Mouse (Mus musculus) hindbrain, postnatal 0 days (tissue): ENCODE data around the gene Ell2. TPM values are rescaled to one million over a fixed set of nuclear protein-coding genes. Genes with fewer than 3 reads are reported as not detected.

ENCODE experiments used
- ATAC-seq: fragments of 200-750 bp; cut with Nextera tagmentation; 2 replicates; pipeline ENCODE4 v1.8.0; 2017; ENCODE audit warnings: mild to moderate bottlenecking, moderate TSS enrichment, moderate library complexity
- DNase-seq: peaks from one replicate; pipeline ENCODE4 v3.0.0-alpha.2; 2015; ENCODE audit warnings: low spot score
- H3K27ac ChIP-seq: fragments of 300-500 bp; sonication (generic); 2 replicates; pipeline ENCODE4 v1.5.1; 2014; ENCODE audit warnings: mild to moderate bottlenecking
- H3K27me3 ChIP-seq: fragments of 300-500 bp; sonication (generic); 2 replicates; pipeline ENCODE4 v1.6.1; 2014; ENCODE audit warnings: low read length, mixed read lengths; ENCODE audit not compliant: insufficient read depth
- H3K36me3 ChIP-seq: fragments of 300-500 bp; sonication (generic); 2 replicates; pipeline ENCODE4 v1.6.1; 2014; ENCODE audit warnings: low read length, mixed read lengths; ENCODE audit not compliant: insufficient read depth
- H3K4me1 ChIP-seq: fragments of 300-500 bp; sonication (generic); 2 replicates; pipeline ENCODE4 v1.6.1; 2014; ENCODE audit warnings: antibody characterized with exemption, low read length, mixed read lengths; ENCODE audit not compliant: insufficient read depth
- H3K4me2 ChIP-seq: fragments of 300-500 bp; sonication (generic); 2 replicates; pipeline ENCODE4 v1.6.1; 2014; ENCODE audit warnings: low read depth, mild to moderate bottlenecking, low read length, moderate library complexity, mixed read lengths
- H3K4me3 ChIP-seq: fragments of 300-500 bp; sonication (generic); 2 replicates; pipeline ENCODE4 v1.5.1; 2014; ENCODE audit warnings: low read length
- H3K9ac ChIP-seq: fragments of 300-500 bp; sonication (generic); replicated peaks from 2 replicates; pipeline ENCODE4 v1.6.1; 2014; ENCODE audit warnings: mild to moderate bottlenecking, low read length, moderate library complexity, mixed read lengths
- H3K9me3 ChIP-seq: fragments of 300-500 bp; sonication (generic); 2 replicates; pipeline ENCODE4 v1.6.1; 2016; ENCODE audit warnings: low read length, mixed read lengths
- CTCF ChIP-seq: IDR thresholded peaks from 2 replicates; pipeline ENCODE4 v1.5.1; 2016; ENCODE audit warnings: antibody characterized with exemption, control low read depth, low read depth
- WGBS: fragments of 180-500 bp; shearing (Covaris S2); extraction: QIAGEN DNeasy Blood & Tissue Kit; methylation state at CpG from one replicate; pipeline ENCODE4 v1.1.7; 2014; 5-methylcytosine and 5-hydroxymethylcytosine counted together
- polyA plus RNA-seq: library from polyadenylated mRNA; unstranded; fragments of >200 nt; fragmentation: Nextera tagmentation; extraction: Ambion mirVana; gene quantifications from 2 replicates; pipeline ENCODE4 v1.2.1, GENCODE M21; 2015
- total RNA-seq: library from RNA; depleted of rRNA; stranded (reverse); fragments of >200 nt; gene quantifications from 2 replicates; pipeline ENCODE4 v1.2.3, GENCODE M21; 2014

The Ell2 gene
- total and polyA plus RNA-seq, 2 experiments from 2014 or later: 2.1 to 2.6 TPM

DNA sequence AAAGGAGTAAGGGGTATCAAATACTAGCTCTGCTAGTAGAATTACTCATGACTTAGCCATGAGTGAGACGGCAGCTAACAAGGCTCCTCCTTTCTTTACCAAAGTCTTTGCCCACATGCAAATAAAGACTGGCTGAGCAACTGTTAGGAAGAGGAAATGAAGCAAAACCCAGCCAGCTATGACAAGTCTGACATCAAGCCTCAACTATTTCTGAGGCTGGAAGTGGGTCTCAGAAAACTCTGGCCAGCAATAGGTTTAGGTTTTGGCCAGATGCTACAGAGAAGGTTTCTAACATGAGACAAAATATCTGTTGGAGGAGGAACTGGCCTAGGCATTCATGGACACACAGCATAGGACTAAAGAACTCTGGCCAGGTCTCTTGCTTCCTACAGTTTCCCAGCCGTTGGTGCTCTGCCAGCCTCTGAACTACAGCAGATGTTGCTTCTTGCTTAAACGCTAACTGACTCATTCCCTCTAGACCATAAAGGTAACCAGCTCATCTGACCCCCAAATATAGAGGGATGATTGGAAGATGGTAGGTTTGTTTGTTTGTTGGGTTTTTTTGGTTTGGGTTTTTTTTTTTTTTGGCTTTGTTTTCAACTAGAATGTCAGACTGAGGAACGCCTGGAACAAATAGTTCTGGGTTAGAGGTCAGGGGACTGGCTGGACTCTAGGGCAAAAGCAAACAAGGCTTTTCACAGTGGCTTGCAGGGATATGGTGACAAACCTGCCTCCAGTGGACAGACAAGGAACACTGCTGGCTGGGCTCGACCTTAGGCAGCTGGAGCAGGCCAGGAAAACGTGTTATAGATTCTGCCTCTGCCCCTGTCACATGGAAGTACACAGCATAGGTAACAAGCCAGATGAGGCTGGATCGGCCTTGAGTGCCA is 92.1 kb downstream of the Ell2 start:
- H3K36me3 ChIP-seq: no peaks in the 10 kb centered on the region
- no peak overlapping the region for H3K27ac ChIP-seq
- no peak for ATAC-seq
- H3K4me2 ChIP-seq: no peak overlapping the region
- no peaks in the 10 kb centered on the region for H3K27me3 ChIP-seq
- DNase-seq: no peak
- WGBS: 65% methylated on average over 7 of the region's 7 CpGs
- H3K4me3 ChIP-seq: no peak overlapping the region
- peak; percentile 49 for TF ChIP-seq CTCF
- no peaks in the 10 kb centered on the region for H3K4me1 ChIP-seq
- H3K9me3 ChIP-seq: no peaks in the 10 kb centered on the region
- H3K9ac ChIP-seq: no peak overlapping the region

DNA sequence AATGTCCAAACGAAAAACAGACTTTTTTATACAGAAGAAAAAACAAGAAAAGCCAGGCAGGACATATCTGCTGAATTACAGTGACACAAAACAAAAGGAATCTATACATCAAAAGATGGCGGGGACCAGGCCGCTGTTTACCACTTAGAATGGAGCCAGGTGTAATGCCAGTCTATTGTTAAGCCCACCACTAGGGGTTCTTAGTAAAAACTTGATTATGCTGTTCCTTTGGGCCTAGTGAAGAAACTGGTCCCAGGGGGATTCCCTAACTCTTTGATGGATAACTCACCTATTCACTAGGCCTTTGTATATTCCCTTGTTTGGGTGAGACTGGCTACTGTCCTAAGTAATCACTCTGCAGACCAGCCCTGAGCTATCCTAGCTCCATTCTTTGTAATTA is 92.9 kb downstream of the Ell2 start:
- Histone ChIP-seq H3K36me3 (no peaks in the 10 kb centered on the region), H3K27me3 (no peaks in the 10 kb centered on the region), H3K4me2 (no peak overlapping the region), H3K27ac (no peak overlapping the region), H3K9me3 (no peaks in the 10 kb centered on the region), H3K9ac (no peak overlapping the region), H3K4me3 (no peak overlapping the region), H3K4me1 (no peaks in the 10 kb centered on the region)
- 86% methylated on average over 3 of the region's 3 CpGs for WGBS
- ATAC-seq (no peak), DNase-seq (no peak)
- TF ChIP-seq CTCF: peak; percentile 5; the same call in 1 of the 2 replicates

DNA sequence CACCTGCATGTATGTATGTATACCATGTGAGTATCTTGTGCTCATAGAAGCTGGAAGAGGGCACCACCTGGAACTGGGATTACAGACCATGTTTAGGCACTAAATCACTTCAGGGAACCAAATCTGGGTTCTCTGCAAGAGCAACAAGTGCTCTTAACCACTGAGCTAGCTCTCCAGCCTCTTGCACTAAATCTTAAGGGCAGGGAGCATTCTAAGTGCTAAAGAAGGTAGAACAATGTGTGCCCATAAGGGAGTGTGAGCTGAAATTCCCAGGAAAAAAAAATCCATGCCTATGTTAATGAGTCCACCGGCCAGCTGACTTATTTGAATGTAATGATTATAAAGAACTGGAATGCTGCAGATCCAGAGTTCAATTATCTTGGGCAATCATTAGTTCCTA is 101.4 kb downstream of the Ell2 start:
- 77% methylated on average over 1 of the region's 1 CpGs for WGBS
- H3K4me3 ChIP-seq: no peak overlapping the region
- H3K9me3 ChIP-seq: no peaks in the 10 kb centered on the region
- no peaks in the 10 kb centered on the region for H3K36me3 ChIP-seq
- no peak overlapping the region for H3K4me2 ChIP-seq
- DNase-seq (no peak), ATAC-seq (no peak)
- TF ChIP-seq CTCF: no peak
- H3K4me1 ChIP-seq: no peaks in the 10 kb centered on the region
- no peak overlapping the region for H3K9ac ChIP-seq
- H3K27ac ChIP-seq: no peak overlapping the region
- H3K27me3 ChIP-seq: no peaks in the 10 kb centered on the region

DNA sequence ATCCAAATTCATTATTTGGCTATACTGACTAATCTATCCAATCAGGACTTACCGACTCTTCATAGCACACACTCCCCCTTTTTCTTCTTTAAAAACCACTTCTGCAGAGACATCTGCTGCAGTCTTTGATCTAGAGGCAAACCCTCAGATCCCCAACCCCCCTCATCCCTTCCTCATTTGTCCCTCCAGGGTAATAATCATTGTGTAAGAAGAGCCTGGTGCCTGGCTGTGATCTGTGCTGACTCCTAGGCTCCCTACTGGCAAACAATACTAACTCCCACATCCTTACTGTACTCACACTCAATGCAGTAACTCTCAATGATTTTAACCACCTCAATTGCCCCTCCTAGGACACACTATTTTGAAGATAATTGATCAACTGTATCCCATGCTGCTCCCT is 103.4 kb downstream of the Ell2 start:
- Histone ChIP-seq H3K27me3 (no peaks in the 10 kb centered on the region), H3K27ac (no peak overlapping the region), H3K36me3 (no peaks in the 10 kb centered on the region), H3K4me3 (no peak overlapping the region), H3K4me1 (no peaks in the 10 kb centered on the region), H3K9me3 (no peaks in the 10 kb centered on the region), H3K4me2 (no peak overlapping the region), H3K9ac (no peak overlapping the region)
- ATAC-seq (no peak), DNase-seq (no peak)
- TF ChIP-seq CTCF: no peak
- WGBS: 86% methylated on average over 1 of the region's 1 CpGs

DNA sequence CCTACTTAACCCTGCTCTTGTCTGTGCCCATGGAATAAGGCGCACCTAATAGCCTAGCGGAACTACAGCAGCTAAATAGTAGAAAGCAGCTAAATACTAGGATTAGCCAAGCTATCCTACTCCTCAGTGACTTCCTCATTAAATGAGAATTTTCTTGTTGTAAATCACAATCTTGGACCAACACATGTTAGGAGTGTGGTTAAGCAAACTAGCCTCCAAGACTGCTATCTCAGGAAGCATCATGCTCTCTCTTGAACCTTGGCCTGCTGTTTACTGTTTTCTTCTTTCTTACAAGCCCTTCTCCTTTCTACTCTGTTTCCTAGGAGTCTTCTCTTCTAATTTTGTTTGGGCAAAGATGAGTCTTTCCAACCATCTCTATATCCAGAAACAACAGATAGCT is 110.6 kb downstream of the Ell2 start:
- H3K9ac ChIP-seq: no peak overlapping the region
- H3K4me2 ChIP-seq: no peak overlapping the region
- DNase-seq (no peak), ATAC-seq (no peak)
- H3K36me3 ChIP-seq: no peaks in the 10 kb centered on the region
- H3K27me3 ChIP-seq: no peaks in the 10 kb centered on the region
- 97% methylated on average over 2 of the region's 2 CpGs for WGBS
- H3K9me3 ChIP-seq: no peaks in the 10 kb centered on the region
- H3K4me3 ChIP-seq: no peak overlapping the region
- no peak overlapping the region for H3K27ac ChIP-seq
- TF ChIP-seq CTCF: no peak
- no peaks in the 10 kb centered on the region for H3K4me1 ChIP-seq

DNA sequence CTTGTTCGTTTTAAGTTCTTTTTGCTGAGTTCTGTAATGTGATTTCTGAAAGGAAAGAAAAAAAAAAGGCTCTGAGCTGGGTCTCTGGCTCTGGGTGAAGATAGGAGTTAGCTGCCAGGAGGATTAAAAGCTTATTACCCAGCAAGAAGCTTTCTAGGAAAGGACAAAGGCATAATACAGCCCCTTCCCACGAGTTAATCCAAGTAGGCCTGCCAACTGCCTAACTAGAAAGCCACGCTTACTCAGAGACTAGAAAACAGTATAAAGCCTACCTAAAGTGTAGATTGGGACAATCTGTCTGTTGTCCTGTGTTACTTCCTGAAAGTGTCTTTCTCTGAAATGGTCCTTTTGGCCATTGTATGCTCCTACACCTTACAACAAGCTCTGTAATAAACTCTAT is 111.9 kb downstream of the Ell2 start:
- Histone ChIP-seq H3K4me3 (no peak overlapping the region), H3K27ac (no peak overlapping the region), H3K4me2 (no peak overlapping the region), H3K9me3 (no peaks in the 10 kb centered on the region), H3K4me1 (no peaks in the 10 kb centered on the region), H3K9ac (no peak overlapping the region), H3K36me3 (no peaks in the 10 kb centered on the region), H3K27me3 (no peaks in the 10 kb centered on the region)
- ATAC-seq (no peak), DNase-seq (peak; percentile 32)
- WGBS: 34% methylated on average over 3 of the region's 3 CpGs
- no peak for TF ChIP-seq CTCF

DNA sequence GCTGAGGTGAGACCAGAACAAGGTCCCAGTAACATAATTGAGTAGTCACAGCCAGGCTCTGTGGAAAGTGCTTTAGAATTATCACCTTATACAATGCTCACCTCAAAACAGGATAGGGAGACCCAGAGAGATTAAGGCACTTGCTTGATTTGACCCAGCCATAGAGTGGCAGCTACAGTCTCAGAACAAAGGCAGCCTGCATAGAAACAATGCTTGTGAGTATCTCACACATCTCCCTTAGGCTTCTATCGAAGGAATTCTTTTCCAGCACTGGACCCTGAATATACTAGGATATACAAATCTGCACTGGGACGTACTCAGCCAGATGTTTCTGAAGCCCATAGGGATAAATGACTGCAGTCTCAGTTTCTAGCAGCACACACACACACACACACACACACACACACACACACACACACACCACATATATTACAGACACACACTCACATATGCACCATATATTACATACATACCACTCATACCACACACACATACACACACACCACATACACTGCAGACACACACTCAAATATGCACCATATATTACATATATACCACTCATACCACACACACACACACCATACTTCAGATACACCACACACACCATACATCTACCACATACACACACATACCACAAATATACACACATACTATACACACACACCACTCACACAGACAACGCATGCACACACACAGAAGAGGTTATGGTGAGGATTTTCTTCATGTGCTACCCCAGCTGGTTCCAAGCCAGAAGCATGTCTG is 112.6 kb downstream of the Ell2 start:
- no peaks in the 10 kb centered on the region for H3K27me3 ChIP-seq
- 84% methylated on average over 3 of the region's 3 CpGs for WGBS
- ATAC-seq: no peak
- DNase-seq: no peak
- no peak overlapping the region for H3K4me3 ChIP-seq
- no peaks in the 10 kb centered on the region for H3K9me3 ChIP-seq
- no peaks in the 10 kb centered on the region for H3K36me3 ChIP-seq
- H3K27ac ChIP-seq: no peak overlapping the region
- TF ChIP-seq CTCF: no peak
- H3K9ac ChIP-seq: no peak overlapping the region
- no peaks in the 10 kb centered on the region for H3K4me1 ChIP-seq
- no peak overlapping the region for H3K4me2 ChIP-seq
